Mouse (Mus musculus) E14TG2a.4 (cell line): ENCODE measurements at regions not wholly inside any gene's neighbourhood (a gene's known extent, or its start where the extent isn't known, plus 50 kb on each side); places are given as distances from the start of the nearest gene placed in this dataset.

ENCODE experiments used
- CTCF ChIP-seq: conservative IDR thresholded peaks from 2 replicates; pipeline ENCODE4 v1.5.1; 2014; ENCODE audit warnings: low read length
- NANOG ChIP-seq: IDR thresholded peaks from 2 replicates; pipeline ENCODE4 v1.6.1; 2014; ENCODE audit warnings: borderline replicate concordance, low read length, mixed read lengths
- POU5F1 ChIP-seq: IDR thresholded peaks from 2 replicates; pipeline ENCODE4 v1.6.1; 2014; ENCODE audit warnings: low read length, borderline replicate concordance

DNA sequence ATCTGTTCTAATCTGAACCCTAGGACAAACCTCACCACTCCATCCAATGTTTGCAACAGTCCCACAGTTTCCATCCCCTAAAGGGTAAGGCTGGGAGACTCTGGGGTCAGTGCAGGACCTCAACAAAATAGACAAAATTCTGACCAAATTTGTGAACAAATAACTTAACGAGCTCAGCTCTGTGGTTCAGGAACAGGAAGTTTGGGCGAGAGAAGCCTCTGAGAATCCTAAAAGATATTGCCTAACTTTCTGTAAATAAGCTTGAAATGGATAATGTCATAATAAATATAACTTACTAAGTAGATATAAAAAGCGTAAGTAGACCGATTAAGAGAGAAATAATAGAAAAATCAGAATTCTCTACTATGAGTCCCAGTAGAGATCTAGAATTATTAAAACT is 416.9 kb downstream of the Plcl1 start:
- TF ChIP-seq CTCF (no peak), NANOG (no peak), POU5F1 (no peak)
